Mouse (Mus musculus): ENCODE measurements around the gene Adgb. TPM values are rescaled to one million over a fixed set of nuclear protein-coding genes. Genes with fewer than 3 reads are reported as not detected.
"Not testable (repeated sequence)": the region's sequence is repeated elsewhere in the genome, so short reads cannot be mapped to it uniquely, and the experiment has no call there.

Adgb gene
- polyA plus RNA-seq (2015; fragmentation: Nextera tagmentation; extraction: Ambion mirVana): 0.17 and 0.18 TPM in 2 replicates

DNA sequence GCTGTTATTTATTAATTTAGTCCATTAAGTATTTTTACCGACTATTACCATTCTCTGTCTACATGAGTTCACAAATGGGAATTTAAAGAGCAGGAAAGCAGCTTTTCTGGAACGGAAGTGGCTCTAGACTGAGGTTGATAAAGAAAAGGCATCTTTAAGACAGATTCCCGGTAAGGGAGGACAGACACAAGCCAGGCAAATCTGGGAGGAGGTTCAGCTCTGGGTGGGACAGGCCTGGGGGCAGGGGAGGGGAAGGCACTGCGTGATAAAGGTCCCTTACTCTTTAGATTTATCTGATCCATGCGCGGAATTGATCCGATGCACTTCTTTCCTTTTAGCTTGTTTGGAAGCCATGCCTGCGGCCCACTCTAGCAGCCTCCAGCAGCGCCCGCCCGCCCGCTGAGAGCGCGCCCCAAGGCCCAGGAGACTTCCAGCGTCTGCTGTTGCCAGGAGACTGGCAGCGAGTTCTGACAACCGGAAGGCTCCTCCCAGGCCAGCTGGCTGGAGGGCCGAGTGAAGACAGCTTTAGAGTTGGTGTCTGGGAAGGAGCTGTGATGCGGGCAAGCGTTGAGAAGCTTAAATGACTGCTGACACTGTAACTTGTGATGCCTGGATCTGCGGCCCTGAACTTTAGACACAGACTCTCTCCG, at the start of gene Adgb:
TSS of gene Adgb (minus strand) at position 366 of the 650 bp plus-strand sequence.
- Histone ChIP-seq H3K9me3 (no peaks in the 10 kb centered on the region), H3K9ac (peak within 1 kb of the TSS; percentile 13; the same call in 1 of the 2 replicates), H3K4me3 (peak within 1 kb of the TSS; percentile 32), H3K27me3 (no peaks in the 10 kb centered on the region), H3K4me1 (replicated peaks) (peaks cover 10% of the 10 kb centered on the region), H3K36me3 (no peaks in the 10 kb centered on the region), H3K4me2 (peak within 1 kb of the TSS; percentile 61), H3K27ac (replicated peaks) (peak within 1 kb of the TSS; percentile 30; the same call in 1 of the 2 replicates)
- 6% methylated on average over 22 of the region's 22 CpGs for WGBS
- ATAC-seq (ENCODE audit: low FRiP score, low read depth): peak; percentile 94

DNA sequence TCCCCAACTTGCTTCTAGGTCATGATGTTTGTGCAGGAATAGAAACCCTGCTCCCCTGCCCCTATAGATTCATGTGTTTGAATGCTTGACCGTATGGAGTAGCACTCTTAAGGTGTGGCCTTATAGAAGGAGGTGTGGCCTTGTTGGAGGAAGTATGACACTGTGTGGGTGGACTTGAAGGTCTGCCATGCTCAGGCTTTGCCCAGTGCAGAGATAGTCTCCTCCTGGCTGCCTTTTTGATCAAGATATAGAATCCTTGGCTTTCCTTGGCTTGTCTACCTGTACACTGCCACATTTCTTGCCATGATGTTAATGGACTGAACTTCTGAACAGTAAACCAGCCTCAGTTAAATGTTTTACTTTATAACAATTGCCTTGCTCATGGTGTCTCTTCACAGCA, 8.0 kb upstream of the Adgb start:
- 83% methylated on average over 1 of the region's 1 CpGs for whole genome bisulfite sequencing
- Histone ChIP-seq H3K9me3 (no peaks in the 10 kb centered on the region), H3K27me3 (no peaks in the 10 kb centered on the region), H3K4me1 (replicated peaks) (no peaks in the 10 kb centered on the region), H3K9ac (no peak overlapping the region), H3K27ac (replicated peaks) (no peak overlapping the region), H3K4me2 (no peak overlapping the region), H3K4me3 (no peak overlapping the region), H3K36me3 (no peaks in the 10 kb centered on the region)
- ATAC-seq (ENCODE audit: low FRiP score, low read depth): no peak

DNA sequence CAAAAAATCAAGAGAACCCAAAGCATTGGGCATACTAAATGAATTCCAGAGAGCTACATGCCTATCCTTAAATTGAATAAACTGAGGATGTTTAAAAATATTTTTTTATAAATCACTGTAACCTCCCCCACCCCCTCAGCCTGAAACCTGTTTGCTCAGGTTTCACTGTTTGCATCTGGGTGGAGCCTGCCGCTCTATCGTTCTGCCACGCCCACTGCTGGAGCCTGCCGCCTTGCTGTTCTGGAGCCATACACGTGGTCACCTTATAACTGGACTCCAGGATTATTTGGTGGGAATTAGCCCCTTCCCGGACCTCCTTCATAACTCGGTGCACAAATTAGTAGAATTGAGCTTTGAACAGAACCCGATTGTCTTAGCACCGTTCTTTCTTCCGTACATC, 5.3 kb upstream of the Adgb start:
- H3K4me2 ChIP-seq; ATAC-seq (ENCODE audit: low FRiP score, low read depth); H3K9me3 ChIP-seq; H3K36me3 ChIP-seq; H3K4me1 ChIP-seq (replicated peaks); H3K27me3 ChIP-seq; H3K9ac ChIP-seq; H3K4me3 ChIP-seq; H3K27ac ChIP-seq (replicated peaks): not testable (repeated sequence)
- 66% methylated on average over 10 of the region's 10 CpGs for WGBS

DNA sequence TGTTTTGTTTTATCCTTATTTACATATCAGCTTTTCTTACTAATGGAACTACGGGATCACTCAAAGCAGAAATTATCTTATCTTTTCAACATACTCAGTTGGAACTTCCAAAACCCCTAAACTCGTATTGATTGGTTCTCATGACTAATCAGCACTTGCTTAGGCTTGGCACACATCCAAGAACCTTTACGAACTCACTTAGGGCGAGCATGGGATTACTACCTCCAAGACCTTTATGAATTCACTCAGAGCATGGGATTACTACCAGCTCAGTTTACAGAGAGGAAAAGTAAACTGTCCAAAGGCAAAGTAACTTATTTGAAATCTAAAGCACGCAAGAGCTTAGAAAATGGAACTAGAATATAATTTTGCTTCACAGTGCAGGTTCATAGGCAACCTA, 4.8 kb upstream of the Adgb start:
- ATAC-seq (ENCODE audit: low FRiP score, low read depth): no peak
- no peak overlapping the region for H3K9ac ChIP-seq
- H3K27me3 ChIP-seq: no peaks in the 10 kb centered on the region
- no peak overlapping the region for H3K4me2 ChIP-seq
- no peaks in the 10 kb centered on the region for H3K9me3 ChIP-seq
- no peaks in the 10 kb centered on the region for H3K36me3 ChIP-seq
- 69% methylated on average over 5 of the region's 5 CpGs for WGBS
- H3K4me3 ChIP-seq: no peak overlapping the region
- H3K4me1 ChIP-seq (replicated peaks): peaks cover 9% of the 10 kb centered on the region
- no peak overlapping the region for H3K27ac ChIP-seq (replicated peaks)

DNA sequence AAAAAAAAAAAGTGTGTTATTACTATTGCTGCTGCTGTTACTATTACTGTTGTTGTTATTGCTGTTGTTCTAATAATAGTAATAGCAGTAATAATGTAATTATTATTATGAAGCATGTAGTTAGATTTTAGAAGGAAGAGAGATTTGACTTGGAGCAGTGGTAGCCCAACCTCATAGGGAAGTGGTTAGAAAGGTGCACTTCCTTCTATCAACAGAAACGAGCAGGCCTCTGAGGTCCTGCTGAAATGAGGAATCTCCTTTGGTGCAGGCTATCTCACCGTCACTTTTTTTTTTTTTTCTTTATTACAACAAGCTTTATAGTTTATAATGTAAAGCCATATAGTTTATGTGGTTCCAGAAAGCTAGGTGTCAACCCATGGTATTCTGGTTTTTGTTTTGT, 4.4 kb upstream of the Adgb start:
- Histone ChIP-seq H3K4me1 (replicated peaks) (peaks cover 10% of the 10 kb centered on the region), H3K27ac (replicated peaks) (no peak overlapping the region), H3K4me2 (no peak overlapping the region), H3K36me3 (no peaks in the 10 kb centered on the region), H3K9ac (no peak overlapping the region), H3K9me3 (no peaks in the 10 kb centered on the region), H3K27me3 (no peaks in the 10 kb centered on the region), H3K4me3 (no peak overlapping the region)
- no peak for ATAC-seq (ENCODE audit: low FRiP score, low read depth)
- WGBS: 86% methylated on average over 2 of the region's 2 CpGs

DNA sequence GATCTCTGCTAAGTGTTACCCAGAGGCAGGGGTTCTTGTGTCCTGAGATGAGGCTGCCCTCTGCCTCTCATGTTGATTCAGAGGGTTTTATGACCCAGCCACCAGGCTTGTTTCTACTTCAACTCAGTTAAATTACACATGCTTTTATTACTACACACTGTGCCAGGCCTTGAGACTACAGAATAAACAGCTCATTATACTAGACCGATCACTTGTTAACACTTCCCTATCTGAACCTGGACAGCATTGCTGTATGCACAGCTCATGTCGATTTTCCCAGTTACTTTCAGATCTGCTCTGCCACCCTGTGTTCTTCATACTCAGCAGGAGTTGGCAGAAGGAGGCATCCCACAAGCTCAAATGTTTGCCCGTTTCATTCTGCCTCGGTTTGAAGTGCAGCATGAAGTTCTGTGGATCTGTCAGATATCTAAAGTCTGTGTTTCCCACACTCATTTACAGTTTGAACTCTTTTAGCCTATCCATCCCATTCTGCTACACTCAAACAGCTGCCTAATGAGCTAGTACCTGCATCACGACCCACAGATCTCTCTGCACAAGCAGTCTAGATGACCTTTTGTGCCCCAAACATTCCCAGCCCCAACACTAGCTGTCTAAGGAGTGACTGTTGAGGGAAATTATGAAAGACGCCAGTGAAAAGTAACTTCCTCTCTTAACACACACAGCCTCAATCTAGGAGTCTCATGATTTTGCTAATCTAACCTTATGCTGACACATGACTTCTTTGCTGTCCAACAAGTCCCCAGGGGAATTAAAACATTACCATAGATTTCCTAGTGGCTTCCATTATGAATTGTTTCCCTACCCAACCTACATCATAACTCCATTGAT, 3.2 kb downstream of the Adgb start:
- Histone ChIP-seq H3K9ac (no peak overlapping the region), H3K4me1 (replicated peaks) (peaks cover 10% of the 10 kb centered on the region), H3K9me3 (no peaks in the 10 kb centered on the region), H3K4me2 (no peak overlapping the region), H3K4me3 (no peak overlapping the region), H3K27me3 (no peaks in the 10 kb centered on the region), H3K36me3 (no peaks in the 10 kb centered on the region), H3K27ac (replicated peaks) (no peak overlapping the region)
- no peak for ATAC-seq (ENCODE audit: low FRiP score, low read depth)
- 53% methylated on average over 6 of the region's 6 CpGs for WGBS

DNA sequence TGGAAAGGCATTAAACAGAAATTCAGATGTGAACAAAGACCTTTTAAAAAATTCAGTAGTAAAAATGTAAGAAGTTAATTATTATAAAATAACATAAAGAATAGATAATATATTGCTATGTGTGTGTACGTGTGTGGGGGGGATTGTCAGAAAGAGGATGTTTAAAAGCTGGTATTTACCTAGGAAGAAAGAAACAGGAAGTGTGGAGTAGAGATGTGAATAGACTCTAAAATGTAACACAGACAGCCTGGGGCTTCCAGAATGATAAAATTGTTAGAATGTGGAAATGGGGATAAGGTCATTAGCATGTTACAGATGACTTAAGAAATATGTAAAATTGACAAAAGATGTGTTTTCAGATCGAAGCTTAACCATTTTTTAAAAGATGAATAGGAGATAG, 12.0 kb downstream of the Adgb start:
- Histone ChIP-seq H3K4me1 (replicated peaks) (no peaks in the 10 kb centered on the region), H3K4me2 (no peak overlapping the region), H3K27ac (replicated peaks) (no peak overlapping the region), H3K4me3 (no peak overlapping the region), H3K9me3 (no peaks in the 10 kb centered on the region), H3K9ac (no peak overlapping the region), H3K36me3 (no peaks in the 10 kb centered on the region), H3K27me3 (no peaks in the 10 kb centered on the region)
- ATAC-seq (ENCODE audit: low FRiP score, low read depth): no peak
- whole genome bisulfite sequencing: 80% methylated on average over 2 of the region's 2 CpGs

DNA sequence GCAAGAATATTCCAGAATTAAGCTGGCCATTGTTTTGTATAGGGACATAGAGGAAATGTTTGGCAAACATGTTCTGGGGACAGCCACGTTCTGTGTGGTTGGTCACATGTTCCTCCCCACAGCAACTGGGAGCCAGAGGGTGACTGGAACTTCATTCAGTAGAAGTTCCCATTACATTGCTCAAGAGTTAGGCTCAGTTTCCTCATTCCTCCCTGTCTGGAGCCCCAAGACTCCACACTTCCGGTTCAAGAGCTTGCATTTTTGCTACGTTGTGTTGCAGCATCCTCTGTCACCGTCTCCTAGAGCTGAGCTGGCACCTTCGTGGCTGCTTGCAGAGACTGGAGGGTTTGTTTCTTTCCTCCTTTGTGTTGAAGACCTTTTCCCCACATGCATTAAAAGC, 15.1 kb downstream of the Adgb start:
- no peak overlapping the region for H3K4me3 ChIP-seq
- WGBS: 90% methylated on average over 5 of the region's 5 CpGs
- ATAC-seq (ENCODE audit: low FRiP score, low read depth): no peak
- no peaks in the 10 kb centered on the region for H3K9me3 ChIP-seq
- H3K9ac ChIP-seq: no peak overlapping the region
- no peaks in the 10 kb centered on the region for H3K4me1 ChIP-seq (replicated peaks)
- H3K27ac ChIP-seq (replicated peaks): no peak overlapping the region
- H3K27me3 ChIP-seq: no peaks in the 10 kb centered on the region
- H3K36me3 ChIP-seq: no peaks in the 10 kb centered on the region
- no peak overlapping the region for H3K4me2 ChIP-seq

DNA sequence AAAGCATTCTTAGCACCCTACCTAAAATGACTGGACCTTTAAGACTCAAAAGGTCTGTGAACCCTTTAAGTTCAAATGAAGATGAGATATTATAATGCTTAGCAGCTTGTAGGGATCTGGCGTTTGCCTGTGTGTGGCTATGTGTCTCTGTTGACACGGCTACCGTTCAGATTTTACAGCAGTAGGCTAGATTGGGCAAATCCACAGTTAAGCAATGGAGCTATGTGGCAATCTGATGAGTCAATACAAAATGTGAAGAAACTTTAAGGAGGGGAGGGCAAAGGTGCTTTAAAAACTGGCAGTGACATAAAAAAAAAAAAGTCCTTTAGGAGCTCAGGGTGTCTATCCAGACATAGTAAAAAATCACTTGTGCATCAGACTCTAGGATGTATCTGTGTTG, 23.1 kb downstream of the Adgb start:
- Histone ChIP-seq H3K4me3 (no peak overlapping the region), H3K9me3 (no peaks in the 10 kb centered on the region), H3K27ac (replicated peaks) (no peak overlapping the region), H3K36me3 (no peaks in the 10 kb centered on the region), H3K27me3 (no peaks in the 10 kb centered on the region), H3K4me2 (no peak overlapping the region), H3K4me1 (replicated peaks) (no peaks in the 10 kb centered on the region), H3K9ac (no peak overlapping the region)
- 91% methylated on average over 3 of the region's 3 CpGs for WGBS
- no peak for ATAC-seq (ENCODE audit: low FRiP score, low read depth)

DNA sequence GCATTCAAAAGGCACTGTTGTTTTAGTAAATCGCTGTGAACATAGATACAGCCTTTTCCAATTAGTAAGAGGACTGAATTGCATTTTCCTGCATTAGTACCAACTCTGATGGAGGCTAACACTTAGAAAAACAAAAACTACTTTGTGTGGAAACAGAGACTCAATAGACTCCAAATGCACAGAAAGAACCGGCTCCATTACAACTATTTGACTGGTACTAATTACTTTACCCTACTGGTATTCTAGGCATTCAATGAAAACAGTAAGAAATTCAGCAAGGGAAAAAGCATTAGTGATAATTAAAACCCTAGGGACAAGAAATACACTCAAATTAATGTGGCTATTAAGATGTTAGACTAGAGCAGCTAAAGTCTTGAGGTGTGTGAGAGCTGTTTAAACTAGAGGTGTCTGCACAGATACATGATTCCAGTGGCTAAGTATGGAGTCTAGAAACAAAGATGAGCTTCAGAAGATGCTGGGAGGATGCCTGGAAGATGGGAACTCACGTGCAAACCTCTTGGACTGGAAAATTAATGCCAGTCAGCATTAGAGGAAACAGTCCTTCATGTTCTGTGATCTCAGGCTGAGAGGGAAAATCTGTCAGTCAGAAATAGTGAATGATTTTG, 27.2 kb downstream of the Adgb start:
- no peaks in the 10 kb centered on the region for H3K4me1 ChIP-seq (replicated peaks)
- ATAC-seq (ENCODE audit: low FRiP score, low read depth): no peak
- no peaks in the 10 kb centered on the region for H3K9me3 ChIP-seq
- no peak overlapping the region for H3K4me3 ChIP-seq
- WGBS: 59% methylated on average over 3 of the region's 3 CpGs
- no peaks in the 10 kb centered on the region for H3K27me3 ChIP-seq
- no peak overlapping the region for H3K27ac ChIP-seq (replicated peaks)
- H3K4me2 ChIP-seq: no peak overlapping the region
- no peak overlapping the region for H3K9ac ChIP-seq
- no peaks in the 10 kb centered on the region for H3K36me3 ChIP-seq

DNA sequence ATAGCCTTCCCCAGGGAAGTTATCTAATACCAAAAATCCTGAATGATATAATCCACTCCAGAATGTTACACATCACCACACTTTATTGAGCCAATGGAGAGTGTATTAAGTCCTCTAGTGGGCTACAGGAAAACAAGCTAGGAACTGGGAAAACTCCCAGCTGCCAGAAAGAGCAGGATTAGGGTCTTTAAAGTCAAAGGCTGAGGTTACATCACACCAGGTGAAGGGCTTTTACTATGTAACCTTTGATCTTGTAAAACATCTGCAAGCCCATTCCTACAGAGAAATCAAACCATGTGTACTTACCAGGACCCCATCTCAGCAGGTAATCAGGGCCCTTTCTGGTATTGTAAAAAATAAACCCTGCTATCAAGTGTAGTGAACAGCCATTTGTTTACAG, 28.6 kb downstream of the Adgb start:
- H3K36me3 ChIP-seq: no peaks in the 10 kb centered on the region
- no peaks in the 10 kb centered on the region for H3K4me1 ChIP-seq (replicated peaks)
- H3K4me2 ChIP-seq: no peak overlapping the region
- no peaks in the 10 kb centered on the region for H3K27me3 ChIP-seq
- H3K9ac ChIP-seq: no peak overlapping the region
- no peak for ATAC-seq (ENCODE audit: low FRiP score, low read depth)
- no peak overlapping the region for H3K4me3 ChIP-seq
- H3K9me3 ChIP-seq: no peaks in the 10 kb centered on the region
- H3K27ac ChIP-seq (replicated peaks): no peak overlapping the region

DNA sequence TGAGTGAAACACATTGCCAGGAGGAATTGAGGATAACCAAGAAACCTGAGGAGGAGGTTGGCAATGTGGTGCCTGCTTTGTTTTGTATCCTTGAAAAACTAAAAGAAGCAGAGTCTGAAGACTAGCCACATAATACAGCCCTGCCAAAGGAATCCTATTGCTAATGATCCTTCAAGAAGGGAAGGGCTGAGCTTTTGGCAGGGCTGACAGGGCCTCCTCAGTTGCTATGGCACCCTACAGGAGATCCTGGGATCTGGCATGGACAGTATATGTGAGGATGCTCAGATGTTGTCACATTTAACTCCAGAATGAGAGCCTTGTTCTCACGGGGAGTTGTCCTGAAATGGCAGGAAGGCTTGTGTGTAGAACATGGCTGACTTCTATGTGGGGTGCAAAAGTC, 37.1 kb downstream of the Adgb start:
- H3K27me3 ChIP-seq: no peaks in the 10 kb centered on the region
- H3K36me3 ChIP-seq: no peaks in the 10 kb centered on the region
- no peaks in the 10 kb centered on the region for H3K9me3 ChIP-seq
- no peaks in the 10 kb centered on the region for H3K4me1 ChIP-seq (replicated peaks)
- H3K27ac ChIP-seq (replicated peaks): no peak overlapping the region
- ATAC-seq (ENCODE audit: low FRiP score, low read depth): 0 out of 2 replicates have a peak, but pooled peaks have one; percentile 38
- H3K9ac ChIP-seq: no peak overlapping the region
- no peak overlapping the region for H3K4me2 ChIP-seq
- 66% methylated on average over 1 of the region's 1 CpGs for WGBS
- H3K4me3 ChIP-seq: no peak overlapping the region
